Mouse (Mus musculus) heart, postnatal 4 days (tissue): ENCODE data around the gene Notum. TPM values are rescaled to one million over a fixed set of nuclear protein-coding genes. Genes with fewer than 3 reads are reported as not detected.

Experiments
- DNase-seq: peaks from one replicate; pipeline ENCODE4 v3.0.0; 2021
- microRNA-seq, 2 experiments: library from miRNA; unstranded; fragments of <30 nt; microRNA quantifications; one replicate each; pipeline ENCODE4 v1.2.0; 2021 to 2022
- total RNA-seq, 2 experiments: library from RNA; stranded (reverse); gene quantifications; 2 replicates each; pipeline ENCODE4 v1.2.3; 2021

Notum gene
- total RNA-seq, 2 experiments from 2014 or later, result 0.16 to 0.26 TPM

- DNase-seq, result peak; percentile 92
These were observed 43.4 kb downstream of the Notum start, which contains the start of gene Pcyt2 for GRCm38 (mm10) chr11:120617519-120618112. Gene Pcyt2, minus strand, starts transcription at chr11:120617936.

GRCm38 (mm10) chr11:120616617-120617294, 44.2 kb downstream of the Notum start:
- no peak for DNase-seq

GRCm38 (mm10) chr11:120615606-120616203, 45.3 kb downstream of the Notum start:
- no peak for DNase-seq

GRCm38 (mm10) chr11:120615167-120615566, 45.8 kb downstream of the Notum start:
- no peak for DNase-seq

- no peak for DNase-seq
These were observed 47.0 kb downstream of the Notum start for GRCm38 (mm10) chr11:120613976-120614375.

GRCm38 (mm10) chr11:120613481-120613972, 47.4 kb downstream of the Notum start:
- DNase-seq, result no peak

- DNase-seq, result peak; percentile 85
These were observed 48.2 kb downstream of the Notum start for GRCm38 (mm10) chr11:120612763-120613162.

- no peak for DNase-seq
These were observed 50.4 kb downstream of the Notum start for GRCm38 (mm10) chr11:120610477-120611046.

- no peak for DNase-seq
These were observed 51.7 kb downstream of the Notum start for GRCm38 (mm10) chr11:120609250-120609649.

- DNase-seq, result no peak
These were observed 52.5 kb downstream of the Notum start, which contains the start of gene Npb for GRCm38 (mm10) chr11:120608241-120609034. Gene Npb, plus strand, starts transcription at chr11:120608477.

GRCm38 (mm10) chr11:120606764-120607163, 54.2 kb downstream of the Notum start:
- no peak for DNase-seq

- no peak for DNase-seq
These were observed 55.3 kb downstream of the Notum start for GRCm38 (mm10) chr11:120605667-120606066.

Small RNA genes within 50 kb of the gene (microRNA-seq; reads per million reads assigned to microRNA genes)
- gene Mir6936, result 0.20 to 0.69 reads per million in 2 experiments

Other genes with a start within 250 kb of the Notum start
- 10 to 100 TPM; 63.3 to 63.8 TPM for gene Nploc4, start 223.5 kb downstream of the Notum start, total RNA-seq
- 1 to 10 TPM; 3.0 to 4.0 TPM for gene Tspan10, start 218.5 kb downstream of the Notum start, total RNA-seq
- gene Pde6g, start 207.7 kb downstream of the Notum start, total RNA-seq, result under 1 TPM; 0.18 to 0.55 TPM
- 10 to 100 TPM; 25.1 to 26.1 TPM for gene Oxld1, start 203.1 kb downstream of the Notum start, total RNA-seq
- gene Ccdc137, start 203.1 kb downstream of the Notum start, total RNA-seq, result 10 to 100 TPM in 1 of 2 experiments, 1 to 10 TPM in 1; 8.7 to 10.3 TPM
- gene Arl16, start 193.6 kb downstream of the Notum start, total RNA-seq, result 10 to 100 TPM; 13.7 to 17.0 TPM
- 100 to 1,000 TPM; 229 to 250 TPM for gene Mrpl12, start 176.6 kb downstream of the Notum start, total RNA-seq
- gene Slc25a10, start 169.3 kb downstream of the Notum start, total RNA-seq, result 10 to 100 TPM; 43.7 to 45.7 TPM
- 1 to 10 TPM; 1.7 to 1.8 TPM for gene Gcgr, start 130.5 kb downstream of the Notum start, total RNA-seq
- gene Mcrip1, start 111.4 kb downstream of the Notum start, total RNA-seq, result 10 to 100 TPM; 76.5 to 82.6 TPM
- under 1 TPM in 1 of 2 experiments, not detected in 1; 0.83 TPM for gene Ppp1r27, start 110.0 kb downstream of the Notum start, total RNA-seq
- gene P4hb, start 87.9 kb downstream of the Notum start, total RNA-seq, result 100 to 1,000 TPM; 353 to 365 TPM
- 100 to 1,000 TPM; 296 to 308 TPM for gene Arhgdia, start 79.6 kb downstream of the Notum start, total RNA-seq
- gene Alyref, start 62.8 kb downstream of the Notum start, total RNA-seq, result 100 to 1,000 TPM; 134 TPM
- gene Anapc11, start 62.8 kb downstream of the Notum start, total RNA-seq, result 100 to 1,000 TPM; 117 to 118 TPM
- 1 to 10 TPM; 2.4 to 2.5 TPM for gene Npb, start 52.7 kb downstream of the Notum start, total RNA-seq
- gene Pcyt2, start 43.2 kb downstream of the Notum start, total RNA-seq, result 10 to 100 TPM; 56.8 to 58.1 TPM
- gene Sirt7, start 35.9 kb downstream of the Notum start, total RNA-seq, result 10 to 100 TPM; 10.2 to 11.7 TPM
- 10 to 100 TPM; 23.4 to 25.8 TPM for gene Mafg, start 27.6 kb downstream of the Notum start, total RNA-seq
- gene Pycr1, start 17.4 kb downstream of the Notum start, total RNA-seq, result 1 to 10 TPM; 7.9 to 8.0 TPM
- gene Myadml2, start 13.0 kb downstream of the Notum start, total RNA-seq, result 10 to 100 TPM; 26.3 to 28.1 TPM
- gene Aspscr1, start 11.8 kb upstream of the Notum start, total RNA-seq, result 10 to 100 TPM; 62.7 to 64.0 TPM
- 10 to 100 TPM; 39.5 to 41.8 TPM for gene Cenpx, start 52.6 kb upstream of the Notum start, total RNA-seq
- gene Lrrc45, start 52.8 kb upstream of the Notum start, total RNA-seq, result 10 to 100 TPM; 11.0 to 11.3 TPM
- 1 to 10 TPM; 1.5 to 1.8 TPM for gene Rac3, start 60.3 kb upstream of the Notum start, total RNA-seq
- 1 to 10 TPM; 3.6 to 4.5 TPM for gene Dcxr, start 66.1 kb upstream of the Notum start, total RNA-seq
- gene Cbr2, start 70.9 kb upstream of the Notum start, total RNA-seq, result 1 to 10 TPM; 3.0 to 3.9 TPM
- gene Hmga1b, start 101.6 kb upstream of the Notum start, total RNA-seq, result 10 to 100 TPM; 37.1 to 47.2 TPM
- 10 to 100 TPM; 13.2 to 13.3 TPM for gene Rfng, start 123.0 kb upstream of the Notum start, total RNA-seq
- gene Gps1, start 123.1 kb upstream of the Notum start, total RNA-seq, result 10 to 100 TPM; 73.0 to 78.0 TPM
- 10 to 100 TPM; 34.0 to 37.5 TPM for gene Dus1l, start 135.2 kb upstream of the Notum start, total RNA-seq
- gene Fasn, start 163.4 kb upstream of the Notum start, total RNA-seq, result 10 to 100 TPM; 59.3 to 63.9 TPM